Mouse (Mus musculus): Measurements from ENCODE around the gene Jdp2. TPM values are rescaled to one million over a fixed set of nuclear protein-coding genes. Genes with fewer than 3 reads are reported as not detected.

Jdp2 gene
- total RNA-seq, 2 experiments from 2014 or later = 81.5 to 95.1 TPM

DNA sequence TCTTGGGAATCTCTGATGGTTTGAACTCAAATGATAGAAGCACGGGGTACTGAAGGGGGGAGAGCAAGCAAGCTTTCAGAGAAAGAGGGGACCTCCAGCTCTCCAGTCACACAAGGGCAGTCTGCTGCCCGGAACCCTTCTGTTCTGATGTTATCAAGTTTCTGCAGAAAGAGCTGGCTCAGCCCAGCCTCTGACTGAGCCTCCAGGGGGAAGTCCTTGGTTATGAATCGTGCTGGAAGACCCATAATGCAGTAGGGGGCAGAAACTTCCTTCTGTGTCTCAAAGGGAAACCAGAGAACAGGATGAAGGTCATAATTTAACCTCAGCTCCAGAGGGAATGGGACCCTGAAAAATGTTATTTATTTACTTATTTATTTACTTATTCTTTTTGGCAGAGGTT is 71.3 kb downstream of the Jdp2 start:
- Histone ChIP-seq H3K27ac (no peak overlapping the region), H3K4me3 (no peak overlapping the region)
- TF ChIP-seq CTCF (IDR thresholded peaks at IDR 0.05) = no peak
- intact Hi-C loops (cut with DNase I) = no loop called here
- no peak for DNase-seq (ENCODE audit: extremely low spot score in 1 of 2, low spot score in 2 of 2)

DNA sequence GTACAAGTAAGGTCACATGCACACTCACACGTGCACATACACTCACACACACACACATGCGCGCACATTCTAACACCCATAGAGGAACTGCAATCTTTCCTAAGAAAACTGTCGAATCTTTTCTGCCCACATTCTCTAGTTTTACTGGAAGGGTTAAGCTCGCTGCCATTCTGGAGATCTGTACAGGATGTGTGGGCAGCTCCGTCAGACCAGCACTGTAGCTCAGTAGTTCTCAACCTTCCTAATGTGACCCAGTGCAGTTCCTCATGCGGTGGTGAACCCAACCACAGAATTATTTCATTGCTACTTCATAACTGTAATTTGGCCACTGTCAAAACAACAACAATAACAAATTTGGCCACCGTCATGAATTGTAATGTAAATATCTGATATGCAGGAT is 75.1 kb downstream of the Jdp2 start:
- intact Hi-C loops (cut with DNase I) = no loop called here
- TF ChIP-seq CTCF (IDR thresholded peaks at IDR 0.05) = no peak
- Histone ChIP-seq H3K27ac (no peak overlapping the region), H3K4me3 (no peak overlapping the region)
- no peak for DNase-seq (ENCODE audit: extremely low spot score in 1 of 2, low spot score in 2 of 2)

DNA sequence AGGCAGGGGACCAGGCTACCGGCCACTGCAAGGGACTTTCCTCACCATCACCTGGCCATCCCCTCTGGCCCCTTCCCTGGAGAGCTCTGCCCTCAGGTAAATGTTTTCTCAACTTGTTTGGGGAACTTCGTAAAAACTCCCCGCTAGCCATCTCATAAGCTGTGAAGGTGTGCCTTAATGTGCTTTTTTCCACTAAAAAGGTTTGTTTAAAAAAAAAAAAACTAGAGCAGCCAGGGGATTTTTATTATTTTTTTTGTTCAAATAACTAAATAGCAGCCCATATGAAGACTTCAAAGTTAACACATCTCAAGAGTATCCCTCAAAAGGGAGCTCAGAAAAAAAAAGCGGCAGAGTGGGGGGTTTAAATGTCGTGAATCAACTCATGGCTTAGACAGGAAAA is 80.3 kb downstream of the Jdp2 start:
- Histone ChIP-seq H3K27ac (no peak overlapping the region), H3K4me3 (no peak overlapping the region)
- intact Hi-C loops (cut with DNase I) = no loop called here
- no peak for TF ChIP-seq CTCF (IDR thresholded peaks at IDR 0.05)
- no peak for DNase-seq (ENCODE audit: extremely low spot score in 1 of 2, low spot score in 2 of 2)

DNA sequence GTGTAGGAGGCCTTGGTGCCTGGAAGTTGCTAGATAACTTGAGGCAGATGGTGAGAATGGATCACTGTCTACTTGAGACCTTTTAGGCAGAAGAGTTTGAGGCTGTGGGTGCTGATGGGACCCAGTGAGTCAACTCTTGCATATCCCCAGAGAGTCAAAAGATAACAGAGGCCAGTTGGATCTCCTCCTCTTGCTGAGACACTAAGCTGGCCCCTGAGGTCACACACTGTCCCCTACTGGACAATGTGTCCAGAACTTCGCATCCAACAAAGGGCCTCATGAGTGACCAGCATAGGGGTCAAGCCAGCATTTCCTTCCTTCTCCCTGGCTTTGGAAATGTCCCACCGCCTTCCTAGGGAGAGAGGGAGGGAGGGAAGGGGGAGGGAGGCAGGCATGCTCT is 81.0 kb downstream of the Jdp2 start:
- TF ChIP-seq CTCF (IDR thresholded peaks at IDR 0.05) = no peak
- DNase-seq (ENCODE audit: extremely low spot score in 1 of 2, low spot score in 2 of 2) = no peak
- H3K4me3 ChIP-seq = no peak overlapping the region
- H3K27ac ChIP-seq = no peak overlapping the region
- intact Hi-C loops (cut with DNase I) = no loop called here

DNA sequence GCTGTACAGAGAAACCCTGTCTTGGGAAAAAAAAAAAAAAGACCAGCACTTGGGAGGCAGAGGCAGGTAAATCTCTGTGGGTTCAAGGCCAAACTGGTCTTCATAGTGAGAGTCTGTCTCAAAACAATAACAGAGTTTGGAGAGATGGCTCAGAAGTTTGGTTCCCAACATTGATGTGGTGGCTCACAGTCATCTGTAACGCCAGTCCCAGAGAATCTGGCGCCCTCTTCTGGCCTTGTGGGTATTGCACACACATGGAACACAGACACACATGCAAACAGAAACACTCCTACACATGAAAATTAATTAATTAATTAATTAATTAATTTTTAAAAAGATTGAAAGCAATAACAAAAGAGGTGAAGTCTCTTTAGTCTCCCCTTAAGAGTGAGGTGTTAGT is 83.5 kb downstream of the Jdp2 start:
- no peak overlapping the region for H3K27ac ChIP-seq
- H3K4me3 ChIP-seq = no peak overlapping the region
- TF ChIP-seq CTCF (IDR thresholded peaks at IDR 0.05) = no peak; the same call in none of the 2 replicates
- intact Hi-C loops (cut with DNase I) = no loop called here
- DNase-seq (ENCODE audit: extremely low spot score in 1 of 2, low spot score in 2 of 2) = no peak

DNA sequence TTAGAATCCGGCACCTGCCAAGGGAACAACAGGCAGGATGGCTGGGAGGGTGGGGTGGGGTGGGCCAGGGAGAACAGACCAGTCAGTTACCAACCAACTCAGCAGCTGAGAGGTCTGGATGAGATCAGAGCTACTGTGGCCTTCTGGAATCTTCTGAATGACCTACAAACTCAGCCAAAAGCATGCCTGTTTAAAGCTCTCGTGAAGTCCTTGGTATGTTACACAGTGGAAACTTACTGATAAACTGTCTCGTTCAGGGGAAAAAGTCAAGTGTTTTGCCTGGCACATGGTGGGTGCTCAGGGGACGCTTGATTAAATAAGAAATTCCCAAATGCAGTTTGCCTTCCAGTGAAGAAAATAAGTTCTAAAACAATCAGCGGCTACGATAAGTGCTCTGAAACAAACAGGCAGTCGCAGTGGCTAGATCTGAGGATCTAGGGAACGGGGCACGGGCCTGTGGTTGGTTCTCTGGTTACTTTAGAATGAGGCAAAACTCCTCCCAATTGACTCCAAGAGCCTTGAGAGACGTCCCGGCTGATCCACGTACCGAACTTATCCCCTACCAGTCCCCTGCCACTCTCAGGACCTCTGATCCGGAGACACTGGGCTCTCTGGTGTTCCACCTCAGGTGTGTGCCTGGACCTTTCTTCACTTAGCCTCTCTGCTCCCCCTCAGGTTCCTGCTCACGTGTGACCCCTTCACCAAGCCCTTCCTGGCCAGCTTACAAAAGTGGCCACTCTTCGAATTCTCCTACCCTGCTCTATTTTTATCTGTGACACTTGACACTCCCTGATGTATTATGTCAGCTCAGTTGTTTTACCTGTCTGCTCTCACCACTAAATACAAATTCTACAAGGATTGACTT is 85.8 kb downstream of the Jdp2 start:
- Histone ChIP-seq H3K27ac (no peak overlapping the region), H3K4me3 (no peak overlapping the region)
- intact Hi-C loops (cut with DNase I) = no loop called here
- DNase-seq (ENCODE audit: extremely low spot score in 1 of 2, low spot score in 2 of 2) = no peak
- TF ChIP-seq CTCF (IDR thresholded peaks at IDR 0.05) = no peak

DNA sequence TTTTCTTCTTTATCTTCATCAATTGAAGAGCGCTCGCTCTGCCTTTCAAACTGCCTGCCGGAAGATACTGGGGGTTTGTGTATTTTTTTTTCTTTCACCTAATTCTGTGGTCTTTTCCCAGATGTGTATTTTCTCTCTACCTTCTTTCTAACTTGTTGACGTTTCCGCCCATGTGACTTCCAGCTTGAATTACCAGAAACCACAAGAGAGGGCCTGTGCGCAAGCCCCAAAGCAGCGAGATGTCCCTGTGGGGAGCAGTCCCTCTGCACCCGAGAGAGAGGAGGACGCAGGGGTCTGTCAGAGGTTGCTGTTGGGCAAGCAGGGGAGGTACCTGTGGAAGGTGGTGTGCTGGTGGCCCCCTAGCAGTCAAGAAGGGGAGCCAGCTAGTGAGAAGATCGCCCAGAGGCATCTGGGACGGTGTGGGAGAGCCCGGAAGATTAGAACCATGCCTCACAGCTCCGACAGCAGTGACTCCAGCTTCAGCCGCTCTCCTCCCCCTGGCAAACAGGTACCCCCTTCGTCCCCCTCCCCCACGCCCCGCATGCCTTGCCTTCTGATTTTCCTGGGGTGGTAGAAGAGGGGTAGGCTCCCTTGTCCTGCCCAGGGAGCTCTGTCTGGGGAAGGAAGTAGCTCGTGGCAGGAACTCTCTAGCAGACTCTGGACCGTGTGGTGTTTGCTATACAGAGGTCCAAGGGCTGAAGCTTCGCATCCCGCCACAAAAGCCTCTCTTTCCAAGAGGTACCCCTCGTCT is 87.8 kb downstream of the Jdp2 start, which contains the start of gene Batf:
Gene Batf, plus strand, starts transcription at position 204 of the 751 bp plus-strand sequence.
- DNase-seq (ENCODE audit: extremely low spot score in 1 of 2, low spot score in 2 of 2) = no peak
- intact Hi-C loops (cut with DNase I) = no loop called here
- Histone ChIP-seq H3K27ac (no peak within 1 kb of the TSS), H3K4me3 (peak within 1 kb of the TSS; percentile 16)
- no peak for TF ChIP-seq CTCF (IDR thresholded peaks at IDR 0.05)

DNA sequence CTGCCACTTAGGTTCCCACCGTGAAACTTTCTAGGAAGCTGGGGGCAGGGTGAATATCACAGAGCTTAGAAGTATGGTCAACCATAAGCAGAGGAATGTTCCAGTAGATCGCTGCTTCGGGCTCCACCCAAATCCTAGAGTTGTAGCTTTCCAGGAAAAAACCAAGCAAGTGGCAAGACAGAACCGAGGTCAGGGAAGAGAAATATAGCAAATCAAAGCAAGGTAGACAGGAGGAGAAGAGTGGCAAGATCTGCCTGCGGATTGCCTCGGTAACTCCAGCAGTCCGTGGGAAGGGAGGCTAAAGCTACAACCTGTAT is 88.3 kb downstream of the Jdp2 start:
- no peak for TF ChIP-seq CTCF (IDR thresholded peaks at IDR 0.05)
- intact Hi-C loops (cut with DNase I) = no loop called here
- no peak overlapping the region for H3K27ac ChIP-seq
- H3K4me3 ChIP-seq = no peak overlapping the region; the same call in 1 of the 2 replicates
- no peak for DNase-seq (ENCODE audit: extremely low spot score in 1 of 2, low spot score in 2 of 2)

DNA sequence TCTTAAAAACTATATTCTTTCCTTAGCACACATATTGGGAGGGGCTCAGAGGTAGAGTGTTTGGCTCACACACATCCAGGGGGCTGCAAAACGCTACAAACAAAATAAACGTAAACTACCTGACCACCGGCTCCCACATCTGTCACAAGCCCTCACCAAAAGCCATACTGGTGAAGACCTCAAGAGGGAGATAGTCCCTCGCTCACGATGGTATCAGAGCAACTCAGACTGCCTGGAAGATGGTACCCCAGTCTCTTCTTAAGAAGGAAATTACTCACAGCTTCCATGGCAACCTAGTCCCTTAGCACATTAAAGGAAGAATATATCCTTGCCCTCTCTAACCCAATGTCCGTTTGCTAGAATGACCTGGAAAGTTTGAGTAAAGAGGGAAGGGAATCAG is 89.0 kb downstream of the Jdp2 start:
- intact Hi-C loops (cut with DNase I) = no loop called here
- no peak for DNase-seq (ENCODE audit: extremely low spot score in 1 of 2, low spot score in 2 of 2)
- Histone ChIP-seq H3K27ac (no peak overlapping the region), H3K4me3 (no peak overlapping the region)
- TF ChIP-seq CTCF (IDR thresholded peaks at IDR 0.05) = no peak; the same call in 1 of the 2 replicates

Other genes starting within 250 kb of the Jdp2 start
- 100 to 1,000 TPM; 164 to 165 TPM for gene Tmed10, start 224.2 kb upstream of the Jdp2 start, total RNA-seq (2021)
- 10 to 100 TPM; 56.9 to 88.9 TPM for gene Fos, start 125.1 kb upstream of the Jdp2 start, total RNA-seq (2021)
- gene Batf, start 87.6 kb downstream of the Jdp2 start, total RNA-seq (2021) = under 1 TPM; 0.36 to 0.49 TPM
- 1 to 10 TPM; 2.2 to 2.7 TPM for gene Flvcr2, start 147.5 kb downstream of the Jdp2 start, total RNA-seq (2021)
- gene Erg28, start 225.5 kb downstream of the Jdp2 start, total RNA-seq (2021) = 10 to 100 TPM; 48.9 to 51.8 TPM
- gene Ttll5, start 225.6 kb downstream of the Jdp2 start, total RNA-seq (2021) = 10 to 100 TPM; 45.4 to 47.7 TPM